In genomic region chr19:57163315-57163714, GRCm38 (mm10) we compare ENCODE assay signal across 14 mouse cellular contexts.
DNase-seq lines count a peak whose midpoint lies in the region; ATAC-seq and TF ChIP-seq lines count a peak whose summit lies in the region.
"Had no signal": no experiment of that assay in that cellular context is flagged by ENCODE, and none has a peak within 500 bp of the region (broad histone marks: within the 10 kb centered on the region; RNA-seq: fewer than 3 reads in every experiment).

No protein-coding gene starts in this region.

- ATAC-seq in stomach, postnatal 0 days (ENCODE audit: low FRiP score, low TSS enrichment) = no peak
- ATAC-seq: intestine, embryonic 15.5 days; liver, postnatal 0 days; midbrain, embryonic 13.5 days had no signal

- H3K27me3 ChIP-seq in stomach, postnatal 0 days (ENCODE audit: control insufficient read depth, insufficient read depth, low read length) = no peaks in the 10 kb centered on the region
- H3K27me3 ChIP-seq: intestine, embryonic 15.5 days; midbrain, embryonic 13.5 days had no signal

- intact Hi-C loops in left cerebral cortex, adult 2 months (cut with DNase I) = loop anchor here (2.0 to 10.0 kb wide), 2 partner anchors 75 to 481 kb away; no protein-coding TSS in a partner anchor
- intact Hi-C loops in left cerebral cortex, postnatal 4 days (cut with DNase I) = loop anchor here (5.0 to 10.0 kb wide), 2 partner anchors 164 to 461 kb away; no protein-coding TSS in a partner anchor
- intact Hi-C loops in heart, postnatal 14 days (cut with DNase I) = loop anchor here (2.0 to 5.0 kb wide), 3 partner anchors 33 to 109 kb away; no protein-coding TSS in a partner anchor

- no peak overlapping the region for H3K4me3 ChIP-seq in left cerebral cortex, adult 2 months
- no peak overlapping the region for H3K4me3 ChIP-seq in stomach, postnatal 0 days (ENCODE audit: low read depth, low read length)
- H3K4me3 ChIP-seq: intestine, embryonic 15.5 days; midbrain, embryonic 13.5 days had no signal

- no peak for TF ChIP-seq EP300 in stomach, postnatal 0 days (optimal IDR thresholded peaks at IDR 0.05)

- 82% methylated on average over 13 of the region's 13 CpGs for WGBS in stomach, postnatal 0 days

- no peak overlapping the region for H3K9ac ChIP-seq in stomach, postnatal 0 days (ENCODE audit: low read length)
- H3K9ac ChIP-seq: intestine, embryonic 15.5 days; liver, postnatal 0 days; midbrain, embryonic 13.5 days had no signal

- no peaks in the 10 kb centered on the region for H3K9me3 ChIP-seq in stomach, postnatal 0 days (ENCODE audit: control insufficient read depth, low read length)
- H3K9me3 ChIP-seq: intestine, embryonic 15.5 days; midbrain, embryonic 13.5 days had no signal

- peak; percentile 52 for DNase-seq in cerebellum, adult 8-10 months
- no peak for DNase-seq in cerebellum, postnatal 14 days
- DNase-seq in left cerebral cortex, adult 2 months (ENCODE audit: extremely low spot score in 1 of 2, low spot score in 2 of 2) = no peak
- no peak for DNase-seq in left cerebral cortex, postnatal 4 days
- DNase-seq in heart, adult 9 months (ENCODE audit: low spot score in 2 of 2) = peak; percentile 58 to 75
- DNase-seq in heart, postnatal 14 days = peak; percentile 44 to 66
- no peak for DNase-seq in stomach, postnatal 0 days (ENCODE audit: low spot score)
- DNase-seq in layer of hippocampus, postnatal 10 days (ENCODE audit: low spot score in 2 of 2) = no peak
- DNase-seq: liver, postnatal 0 days; lung, postnatal 36 days; thymus, postnatal 25 days had no signal

- H3K4me2 ChIP-seq in stomach, postnatal 0 days (replicated peaks; ENCODE audit: low read depth) = no peak overlapping the region
- H3K4me2 ChIP-seq: intestine, embryonic 15.5 days; midbrain, embryonic 13.5 days had no signal

- no peaks in the 10 kb centered on the region for H3K36me3 ChIP-seq in stomach, postnatal 0 days (ENCODE audit: control insufficient read depth, insufficient read depth, low read length)
- H3K36me3 ChIP-seq: intestine, embryonic 15.5 days; midbrain, embryonic 13.5 days had no signal

- H3K27ac ChIP-seq in left cerebral cortex, adult 2 months = peak overlapping the region; percentile 73
- no peak overlapping the region for H3K27ac ChIP-seq in stomach, postnatal 0 days (replicated peaks)
- H3K27ac ChIP-seq: intestine, embryonic 15.5 days; kidney, postnatal 0 days; midbrain, embryonic 13.5 days had no signal

- no peaks in the 10 kb centered on the region for H3K4me1 ChIP-seq in stomach, postnatal 0 days (replicated peaks; ENCODE audit: control insufficient read depth, insufficient read depth)
- H3K4me1 ChIP-seq: intestine, embryonic 15.5 days had no signal

- no peak for TF ChIP-seq CTCF in left cerebral cortex, adult 2 months (IDR thresholded peaks at IDR 0.05)
- TF ChIP-seq CTCF in stomach, postnatal 0 days (IDR thresholded peaks at IDR 0.05; ENCODE audit: low read depth) = no peak

Comparison
In these comparisons a context has a peak if more than half of its experiments do, and no peak if none do; other contexts are left out.
1. DNase-seq: peak in cerebellum, adult 8-10 months (single experiment), heart, adult 9 months (2 of 2) and heart, postnatal 14 days (2 of 2); none in cerebellum, postnatal 14 days (0 of 2), left cerebral cortex, adult 2 months (0 of 2), left cerebral cortex, postnatal 4 days (single experiment), stomach, postnatal 0 days (single experiment) and layer of hippocampus, postnatal 10 days (0 of 2).